Mouse (Mus musculus): ENCODE measurements around the gene Mamdc4. TPM values are rescaled to one million over a fixed set of nuclear protein-coding genes. Genes with fewer than 3 reads are reported as not detected.

Mamdc4 gene
- total RNA-seq, 2 experiments from 2014 or later, result 2.3 to 2.5 TPM

DNA sequence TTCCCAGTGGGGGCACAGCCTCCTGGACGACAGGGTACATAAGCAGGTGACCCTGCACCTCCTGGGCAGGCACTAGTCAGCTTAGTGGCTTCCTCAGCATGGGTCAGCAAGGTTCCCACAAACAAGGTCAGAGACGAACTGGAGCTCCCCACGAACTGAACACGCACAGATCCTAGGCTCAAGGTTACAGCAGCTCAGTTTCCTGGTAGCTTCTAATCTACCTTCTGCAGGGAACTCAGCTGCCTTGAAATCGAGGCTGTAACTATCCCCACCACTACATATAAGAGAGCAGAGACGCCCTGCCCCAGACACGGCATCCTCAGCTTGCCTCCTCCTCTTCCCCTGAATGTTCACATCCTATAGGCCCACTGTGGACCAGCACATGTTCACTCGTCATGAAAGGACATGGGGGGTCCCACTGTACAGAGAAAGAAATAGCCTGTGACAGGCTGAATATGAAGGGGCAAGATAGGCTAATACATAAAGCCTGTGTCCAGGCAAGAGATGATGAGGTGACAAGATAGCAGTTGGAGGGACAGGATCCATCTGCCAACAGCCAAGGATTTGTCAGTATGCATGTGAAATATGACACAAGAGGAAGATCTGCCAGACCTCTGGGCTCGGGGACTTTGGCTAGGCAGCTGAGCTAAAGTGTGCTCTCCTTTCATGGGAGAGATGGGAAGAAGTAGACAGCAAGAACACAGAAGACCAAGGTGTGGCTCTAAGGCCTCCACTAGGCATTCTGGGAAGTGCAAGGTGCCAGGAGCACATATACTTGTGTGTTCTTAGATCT is 47.9 kb downstream of the Mamdc4 start:
- DNase-seq (ENCODE audit: low spot score in 2 of 2), result no peak

Other genes with a start within 250 kb of the Mamdc4 start
- 10 to 100 TPM; 36.5 to 40.2 TPM for gene Man1b1, start 242.5 kb downstream of the Mamdc4 start, total RNA-seq (2021)
- gene Dpp7, start 218.5 kb downstream of the Mamdc4 start, total RNA-seq (2021), result 10 to 100 TPM in 1 of 2 experiments, 1 to 10 TPM in 1; 8.1 to 11.9 TPM
- gene Uap1l1, start 209.2 kb downstream of the Mamdc4 start, total RNA-seq (2021), result 10 to 100 TPM; 11.2 to 14.3 TPM
- 1 to 10 TPM; 6.2 TPM for gene Sapcd2, start 202.5 kb downstream of the Mamdc4 start, total RNA-seq (2021)
- 10 to 100 TPM; 35.1 to 42.0 TPM for gene Entpd2, start 179.0 kb downstream of the Mamdc4 start, total RNA-seq (2021)
- 10 to 100 TPM; 41.2 to 45.9 TPM for gene Npdc1, start 175.5 kb downstream of the Mamdc4 start, total RNA-seq (2021)
- under 1 TPM in 1 of 2 experiments, not detected in 1; 0.34 TPM for gene Fut7, start 151.6 kb downstream of the Mamdc4 start, total RNA-seq (2021)
- gene Abca2, start 146.1 kb downstream of the Mamdc4 start, total RNA-seq (2021), result 10 to 100 TPM; 12.7 to 13.8 TPM
- under 1 TPM in 1 of 2 experiments, not detected in 1; 0.34 TPM for gene Clic3, start 118.0 kb downstream of the Mamdc4 start, total RNA-seq (2021)
- gene Paxx, start 113.8 kb downstream of the Mamdc4 start, total RNA-seq (2021), result 10 to 100 TPM; 40.0 to 45.9 TPM
- 1 to 10 TPM; 2.9 to 3.9 TPM for gene Ptgds, start 104.8 kb downstream of the Mamdc4 start, total RNA-seq (2021)
- gene Lcn12, start 80.9 kb downstream of the Mamdc4 start, total RNA-seq (2021), result not detected
- 10 to 100 TPM; 62.5 to 71.4 TPM for gene Fbxw5, start 74.1 kb downstream of the Mamdc4 start, total RNA-seq (2021)
- 1 to 10 TPM in 1 of 2 experiments, under 1 TPM in 1; 0.74 to 1.2 TPM for gene C8g, start 73.1 kb downstream of the Mamdc4 start, total RNA-seq (2021)
- 10 to 100 TPM; 15.7 to 16.5 TPM for gene Traf2, start 27.9 kb downstream of the Mamdc4 start, total RNA-seq (2021)
- 100 to 1,000 TPM; 173 to 196 TPM for gene Edf1, start 17.0 kb downstream of the Mamdc4 start, total RNA-seq (2021)
- 10 to 100 TPM; 43.0 to 44.8 TPM for gene Phpt1, start 379 bp upstream of the Mamdc4 start, total RNA-seq (2021)
- gene Ajm1, start 6.9 kb upstream of the Mamdc4 start, total RNA-seq (2021), result under 1 TPM; 0.07 to 0.08 TPM
- 10 to 100 TPM; 59.3 to 65.0 TPM for gene Rabl6, start 33.7 kb upstream of the Mamdc4 start, total RNA-seq (2021)
- not detected for gene Ccdc183, start 42.8 kb upstream of the Mamdc4 start, total RNA-seq (2021)
- gene Tmem141, start 47.2 kb upstream of the Mamdc4 start, total RNA-seq (2021), result 10 to 100 TPM; 11.7 to 18.6 TPM
- 10 to 100 TPM in 1 of 2 experiments, 1 to 10 TPM in 1; 9.7 to 14.3 TPM for gene Fcna, start 53.2 kb upstream of the Mamdc4 start, total RNA-seq (2021)
- 1 to 10 TPM; 1.2 to 2.5 TPM for gene Lcn8, start 78.3 kb upstream of the Mamdc4 start, total RNA-seq (2021)
- gene Lcn5, start 83.1 kb upstream of the Mamdc4 start, total RNA-seq (2021), result not detected
- not detected for gene Lcn6, start 101.9 kb upstream of the Mamdc4 start, total RNA-seq (2021)
- not detected for gene Lcn10, start 107.9 kb upstream of the Mamdc4 start, total RNA-seq (2021)
- not detected for gene Obp2a, start 125.2 kb upstream of the Mamdc4 start, total RNA-seq (2021)
- 10 to 100 TPM; 21.5 to 25.6 TPM for gene Bmyc, start 131.9 kb upstream of the Mamdc4 start, total RNA-seq (2021)
- not detected for gene Obp2b, start 162.2 kb upstream of the Mamdc4 start, total RNA-seq (2021)
- gene Lcn3, start 190.7 kb upstream of the Mamdc4 start, total RNA-seq (2021), result not detected
- not detected for gene Lcn11, start 202.2 kb upstream of the Mamdc4 start, total RNA-seq (2021)
- gene Gm13539, start 207.4 kb upstream of the Mamdc4 start, total RNA-seq (2021), result not detected
- gene Glt6d1, start 241.0 kb upstream of the Mamdc4 start, total RNA-seq (2021), result not detected
- gene Lcn9, start 248.3 kb upstream of the Mamdc4 start, total RNA-seq (2021), result not detected